Mouse (Mus musculus) hindlimb bud, embryonic 11.5 days (tissue): ENCODE results near the gene Msi2.

Experiments used
- DNase-seq: peaks from one replicate; pipeline ENCODE4 v3.0.0-alpha.2; 2012; ENCODE audit warnings: low read depth, low spot score; ENCODE audit errors: extremely low spot score

Msi2 gene

DNA sequence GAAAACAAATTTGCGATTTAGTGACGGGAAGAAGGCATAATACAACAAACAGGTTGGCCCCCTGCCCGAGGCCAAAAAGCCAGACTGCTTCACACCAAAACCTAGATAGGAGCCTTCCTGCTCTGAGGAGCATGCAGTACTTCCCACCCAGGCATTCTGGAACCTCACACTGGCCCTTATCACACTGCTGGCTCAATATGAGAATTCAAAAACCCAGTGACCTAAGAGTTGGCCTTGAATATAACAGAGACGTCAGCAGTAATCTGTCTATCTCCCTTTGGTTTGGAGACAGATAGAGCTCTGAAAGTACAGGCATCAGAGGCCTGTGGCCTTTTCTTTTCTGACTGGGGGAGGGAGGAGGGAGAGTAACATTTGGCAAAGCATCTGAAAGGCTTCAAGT is 194.4 kb downstream of the Msi2 start:
- DNase-seq, result no peak

DNA sequence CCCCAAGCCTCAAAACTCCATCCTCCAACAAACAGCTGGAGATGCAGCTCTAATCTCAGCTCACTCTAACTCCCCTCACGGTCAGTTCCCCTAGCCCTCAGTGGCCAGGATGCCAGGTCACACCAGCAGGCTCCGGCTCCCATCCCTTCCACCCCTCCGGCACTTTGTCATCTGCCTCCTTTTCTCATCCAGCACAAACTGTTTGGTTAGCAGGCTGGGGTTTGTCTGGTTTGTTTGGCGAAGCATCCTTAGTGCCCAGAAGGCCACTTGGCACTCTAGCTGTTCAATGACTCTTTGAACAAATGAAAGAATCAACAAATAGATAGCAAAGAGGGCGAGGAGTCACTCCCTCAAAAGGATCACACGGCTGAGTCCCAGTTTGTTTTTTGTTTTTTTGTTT is 194.8 kb downstream of the Msi2 start:
- DNase-seq, result no peak

DNA sequence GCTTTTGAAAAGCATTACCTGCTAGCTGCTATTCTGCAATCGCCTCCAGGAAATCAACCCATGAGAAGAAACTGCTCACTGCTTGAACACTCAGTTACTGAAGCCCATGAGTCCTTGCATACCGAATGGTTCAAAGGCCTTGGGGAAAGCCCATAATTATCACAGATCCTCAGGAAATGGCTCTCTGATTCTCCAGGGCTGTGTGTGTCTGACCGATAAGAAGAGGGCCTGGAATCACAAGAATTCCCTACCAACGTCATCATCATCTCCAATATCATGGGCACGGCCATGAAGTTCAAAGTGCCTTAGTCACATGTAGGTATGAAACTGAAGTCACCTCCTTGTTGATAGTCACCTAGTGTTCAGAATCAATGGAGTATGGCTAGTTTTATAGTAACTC is 196.2 kb downstream of the Msi2 start:
- no peak for DNase-seq

DNA sequence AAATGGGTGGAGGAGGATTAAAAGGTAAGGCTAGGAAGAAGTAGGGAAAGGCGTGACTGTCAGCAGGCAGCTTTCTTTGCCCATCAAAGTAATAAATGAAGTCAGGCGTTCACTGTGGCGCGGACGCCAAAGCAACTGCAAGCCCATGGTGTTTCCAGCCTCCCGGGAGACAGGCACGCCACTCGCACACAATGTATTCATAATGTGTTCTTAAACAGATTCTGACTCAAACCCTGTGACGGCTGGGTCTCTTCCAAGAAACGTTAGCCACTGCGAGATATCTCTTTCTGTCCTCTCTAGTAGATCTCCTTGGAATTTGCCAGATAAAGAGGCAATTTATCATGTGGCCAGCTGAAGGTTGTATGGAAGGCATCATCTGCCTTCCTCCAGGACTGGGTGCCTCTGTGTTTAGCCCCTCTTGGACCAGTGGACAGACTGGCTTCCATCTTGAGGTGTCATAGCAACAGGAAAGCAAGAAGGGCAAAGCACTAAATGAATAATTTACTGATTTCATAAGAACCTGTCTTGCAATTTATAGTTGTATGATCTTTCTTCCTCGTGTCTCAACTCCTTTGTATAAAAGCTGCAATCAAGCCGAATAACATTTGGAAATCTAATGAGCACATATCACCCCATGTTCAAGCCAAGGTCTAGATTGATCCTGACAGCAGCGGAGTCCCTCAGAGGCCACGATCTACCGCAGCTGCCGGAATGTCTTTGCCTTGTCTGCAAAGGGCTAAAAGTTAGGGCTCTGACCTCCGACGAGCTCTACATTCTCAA is 197.2 kb downstream of the Msi2 start:
- no peak for DNase-seq

DNA sequence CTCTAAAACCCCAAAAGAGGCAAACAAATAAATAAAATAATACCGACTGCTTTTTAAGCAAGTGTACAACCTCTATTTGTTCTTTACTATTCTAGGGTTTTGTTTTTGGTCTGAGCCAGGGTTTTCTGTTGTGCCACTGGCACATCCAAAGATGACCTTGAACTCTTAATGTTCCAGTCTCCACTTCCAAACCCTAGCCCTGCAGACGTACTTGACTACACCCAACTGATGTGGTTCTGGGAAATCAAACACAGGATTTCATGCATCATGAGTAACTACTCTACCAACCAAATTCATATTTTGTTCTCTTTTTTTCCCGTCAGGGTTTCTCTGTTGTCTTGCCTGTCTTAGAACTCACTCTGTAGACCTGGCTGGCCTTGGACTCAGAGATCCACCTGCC is 200.0 kb downstream of the Msi2 start:
- no peak for DNase-seq

DNA sequence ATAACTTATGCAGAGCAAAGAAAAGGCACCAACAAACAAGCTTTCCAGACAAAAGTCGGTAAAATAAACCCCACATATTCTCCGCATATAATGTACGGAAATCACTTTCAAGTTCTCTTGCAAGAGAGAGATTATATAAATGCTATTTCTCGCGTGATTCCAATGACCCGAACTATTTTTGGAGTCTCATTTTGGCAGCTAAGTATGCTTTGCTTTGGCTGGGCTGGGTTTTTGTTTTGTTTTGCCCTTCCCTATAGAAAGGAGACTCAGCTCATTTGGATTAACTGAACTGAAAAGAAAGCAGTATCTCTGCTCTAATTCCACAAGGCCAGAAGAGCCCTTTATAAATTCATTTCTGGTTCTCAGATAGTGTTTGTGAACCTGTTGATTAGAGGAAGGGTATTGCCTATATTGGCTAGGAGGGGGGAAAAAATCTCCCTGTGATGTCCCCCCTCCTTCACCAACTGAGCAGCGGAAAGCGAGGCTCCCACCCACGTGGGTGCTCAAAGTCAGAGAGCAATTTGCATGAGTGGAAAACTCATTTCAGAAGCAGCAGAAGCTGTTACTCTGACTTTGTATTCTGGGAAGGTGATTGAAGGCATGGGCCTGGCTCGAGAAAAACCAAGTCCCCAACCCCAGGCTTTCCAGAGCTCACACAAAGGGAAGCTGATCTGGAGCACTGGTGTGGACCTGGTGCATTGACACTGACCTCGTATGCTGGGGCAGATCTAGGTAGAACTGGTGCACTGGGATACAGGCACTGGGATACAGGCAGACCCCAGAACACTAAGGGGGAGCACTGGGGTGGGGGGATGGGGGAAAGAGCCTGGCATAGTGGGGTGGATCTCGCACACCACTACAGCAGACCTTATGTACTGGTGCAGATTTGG is 201.5 kb downstream of the Msi2 start:
- no peak for DNase-seq

DNA sequence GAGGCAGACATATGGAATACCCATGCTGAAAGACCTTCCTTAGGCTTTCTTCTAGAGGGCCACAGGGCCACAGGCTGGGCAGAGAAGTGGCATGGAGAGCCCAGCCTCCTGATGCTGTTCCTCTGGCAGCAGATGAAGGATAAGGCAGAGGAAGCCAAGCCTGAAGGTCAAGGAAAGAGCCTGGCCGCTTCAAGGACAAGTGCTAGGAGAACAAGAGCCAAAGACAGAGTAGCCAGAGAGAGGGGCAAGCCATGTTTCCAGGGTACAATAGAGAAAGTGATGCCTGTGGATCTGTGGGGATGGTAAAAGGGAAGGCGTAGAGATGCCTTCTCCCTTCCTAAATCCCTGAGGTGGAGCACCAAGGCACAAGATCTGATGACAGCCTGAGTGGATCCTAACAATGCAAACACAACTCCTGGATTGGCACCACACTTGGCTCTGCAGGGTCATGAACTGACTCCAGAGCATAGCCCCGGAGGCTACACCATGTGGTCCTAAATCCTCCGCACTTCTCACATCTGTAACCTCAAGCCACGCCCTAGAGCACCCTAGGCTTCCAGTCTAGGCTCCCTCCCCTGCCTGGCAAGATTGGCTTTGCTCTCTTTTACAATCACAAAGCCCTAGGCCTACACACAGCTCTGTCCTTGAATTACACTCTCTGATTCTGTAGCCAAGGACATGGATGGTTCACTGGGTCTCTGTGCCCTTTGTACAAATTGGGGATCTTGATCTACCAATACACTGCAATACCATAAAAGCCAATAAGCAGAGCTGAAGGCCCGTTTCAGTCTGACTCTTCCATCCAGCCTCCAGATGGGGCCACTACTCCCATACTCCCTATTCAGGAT is 202.4 kb downstream of the Msi2 start:
- no peak for DNase-seq

DNA sequence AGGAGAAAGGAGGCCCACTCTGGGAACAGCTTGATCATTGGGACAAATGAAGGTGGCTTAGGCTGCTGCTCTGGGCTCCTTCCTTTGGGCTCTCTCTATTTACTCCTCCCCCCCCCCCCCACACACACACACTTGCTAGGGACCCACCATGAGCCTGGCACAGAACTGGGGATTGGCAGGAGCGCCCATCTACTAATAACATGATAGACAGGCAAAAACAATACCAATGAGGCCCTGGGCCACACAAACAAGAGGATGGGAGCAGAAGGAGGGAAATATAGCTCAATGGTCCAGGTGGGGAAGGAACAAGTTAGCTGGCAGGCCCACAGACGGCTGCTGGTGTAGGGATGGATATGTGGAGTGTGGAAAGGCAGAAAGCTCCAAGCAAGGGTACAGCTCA is 203.0 kb downstream of the Msi2 start:
- no peak for DNase-seq

DNA sequence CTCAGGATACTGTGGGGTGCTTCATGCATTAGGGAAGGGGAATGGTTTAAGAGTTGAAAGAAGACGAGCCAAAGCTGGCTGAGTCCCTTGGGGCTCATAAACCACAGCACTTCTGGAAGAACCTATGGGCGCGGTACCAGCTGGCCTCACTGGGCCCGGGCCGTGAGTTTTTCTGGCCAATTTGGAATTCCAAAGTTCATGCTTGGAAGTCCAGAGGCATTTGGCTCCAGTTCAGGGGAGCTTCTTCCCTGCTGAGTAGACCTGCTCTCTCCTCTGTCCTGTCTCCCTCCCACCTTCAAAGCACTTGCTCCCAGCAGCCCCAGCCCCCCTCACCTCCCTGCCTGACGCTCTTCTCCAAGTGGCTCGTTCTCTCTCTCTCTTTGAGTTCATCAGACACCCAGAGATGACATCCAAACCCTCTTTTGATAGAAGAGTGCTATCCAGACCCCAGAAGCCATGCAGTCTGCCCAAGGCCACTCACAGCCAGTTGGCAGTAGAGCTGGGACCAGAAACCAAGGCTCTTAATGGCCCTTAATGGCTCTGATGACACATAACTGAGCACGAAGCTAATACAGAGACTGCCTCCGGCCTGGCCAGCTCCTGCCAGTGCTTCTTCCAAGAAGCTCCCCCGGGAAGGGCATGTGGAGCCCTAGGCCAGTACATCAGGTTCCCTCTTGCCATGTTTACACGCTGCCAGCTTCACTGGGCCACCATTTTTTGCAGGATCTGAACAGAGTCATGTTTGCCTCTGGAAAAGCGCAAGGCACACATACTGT is 204.0 kb downstream of the Msi2 start:
- no peak for DNase-seq

DNA sequence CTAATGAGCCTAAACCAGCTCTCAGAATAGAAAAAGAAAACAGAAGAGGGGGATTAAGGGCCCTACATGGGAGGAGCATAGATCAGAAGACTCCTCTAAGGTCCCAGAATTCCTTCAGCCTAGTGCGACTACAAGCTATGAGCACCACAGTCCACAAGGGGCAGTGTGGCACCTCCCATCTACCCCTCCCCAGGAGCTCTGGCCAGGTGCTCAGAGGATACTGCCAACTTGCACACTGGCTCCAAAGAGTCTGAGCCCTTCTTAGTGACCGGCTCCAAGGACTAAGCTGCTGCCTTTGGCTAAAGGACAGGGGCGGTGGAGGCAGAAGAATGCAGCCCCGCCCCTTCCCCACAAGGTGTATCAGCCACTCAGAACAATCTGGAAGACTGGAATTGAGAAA is 205.7 kb downstream of the Msi2 start:
- no peak for DNase-seq

DNA sequence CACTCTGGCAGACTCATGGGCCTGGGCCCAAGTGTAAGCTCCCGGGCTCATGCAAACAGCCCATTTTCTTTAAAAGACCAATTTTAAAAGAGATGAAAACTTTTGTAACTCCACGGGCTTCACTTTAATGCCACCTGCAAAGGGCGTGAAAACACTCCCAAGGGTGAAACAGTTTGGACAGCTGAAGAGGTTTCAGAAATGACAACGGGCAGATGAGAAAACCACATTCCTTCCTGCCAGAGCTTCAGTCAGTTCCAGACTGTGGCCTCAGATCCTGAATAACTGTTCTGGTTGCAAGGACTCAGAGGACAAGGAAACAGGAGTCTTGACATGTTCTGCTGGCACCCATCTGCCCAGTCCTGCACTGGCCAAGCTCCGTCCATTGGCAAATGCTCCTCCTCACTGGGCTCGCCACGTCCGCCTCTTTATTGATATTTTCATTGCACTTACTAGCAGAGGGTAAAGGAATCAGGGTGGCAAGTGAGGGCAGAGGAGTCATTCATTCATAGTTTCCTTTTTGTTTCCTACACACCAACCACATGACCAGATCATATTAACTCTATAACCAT is 207.9 kb downstream of the Msi2 start:
- DNase-seq, result no peak

DNA sequence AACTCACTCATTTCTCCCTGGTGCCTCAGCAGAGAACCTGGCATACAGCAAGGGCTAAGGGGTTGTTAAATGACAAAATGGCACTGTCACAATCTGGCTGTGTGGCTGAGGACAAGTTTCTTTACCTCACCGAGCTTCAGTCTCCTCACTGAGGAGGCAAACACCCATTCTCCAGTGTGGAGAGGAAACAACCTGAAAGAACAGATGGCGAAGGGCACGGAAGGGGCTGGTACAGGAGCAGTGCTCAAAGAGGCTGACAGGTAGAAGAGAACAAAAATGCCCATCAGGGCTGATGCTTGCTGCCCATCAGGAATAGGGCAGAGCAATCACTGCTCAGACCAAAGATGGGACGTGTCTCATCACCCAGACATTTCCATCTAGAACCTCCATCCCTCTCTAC is 208.8 kb downstream of the Msi2 start:
- no peak for DNase-seq

DNA sequence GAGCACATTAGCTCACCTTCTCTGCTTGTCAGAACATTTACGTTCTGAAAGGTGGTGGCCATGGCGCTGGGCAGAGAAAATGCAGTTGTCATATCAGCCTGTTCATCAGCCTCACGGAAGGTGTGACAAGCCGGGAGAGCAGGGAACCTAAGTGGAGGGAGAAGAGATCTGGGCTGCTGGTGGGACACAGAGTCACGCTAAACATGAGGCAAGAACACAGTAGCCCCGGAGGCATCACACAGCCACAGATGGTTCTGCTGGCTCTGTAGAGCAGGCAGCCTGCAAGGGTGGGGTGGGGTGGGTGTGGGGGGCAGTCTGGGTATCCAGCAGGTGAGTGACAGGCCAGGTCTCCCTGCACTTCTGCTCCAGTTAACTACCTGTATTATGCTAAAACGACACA is 210.2 kb downstream of the Msi2 start:
- DNase-seq, result no peak

DNA sequence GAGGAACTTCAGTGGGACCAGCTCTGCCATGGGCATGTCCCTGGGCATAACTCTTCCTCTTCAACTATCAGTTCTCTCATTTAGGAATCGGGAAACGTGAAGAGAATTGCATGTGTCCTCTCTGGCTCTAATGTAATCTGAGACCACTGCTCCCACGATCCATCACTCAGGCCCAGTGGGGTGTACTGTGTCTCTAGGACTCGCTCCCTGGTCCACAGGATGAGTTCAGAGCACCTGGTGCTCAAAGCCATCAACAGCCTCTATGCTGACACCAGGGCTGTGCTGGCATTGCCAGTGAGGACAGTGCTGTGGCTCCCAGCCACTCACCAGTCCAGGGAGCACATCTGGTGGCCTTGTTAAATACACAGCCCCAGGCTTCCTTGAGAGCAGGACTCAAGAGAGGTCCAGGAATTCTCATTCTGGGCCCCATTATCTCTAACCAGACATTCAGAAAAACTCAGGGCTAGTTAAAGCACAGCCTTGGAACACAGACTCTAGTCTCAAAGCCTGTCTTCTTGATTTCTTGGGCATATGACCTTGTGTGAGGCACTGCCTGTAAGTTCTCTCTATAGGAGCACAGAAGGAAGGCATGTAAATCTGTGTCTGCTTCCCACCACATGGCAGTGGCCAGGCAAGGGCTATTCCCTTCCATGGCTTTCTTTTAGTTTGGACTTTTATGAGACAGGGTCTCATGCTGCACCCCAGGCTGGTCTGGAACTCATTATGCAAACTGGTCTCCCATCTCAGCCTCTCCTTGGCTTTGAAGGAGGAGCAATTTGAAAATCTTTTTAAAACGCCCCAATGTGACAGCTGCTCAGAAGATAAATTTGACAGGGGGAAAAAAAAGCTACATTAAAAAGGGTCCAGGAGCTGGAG is 211.5 kb downstream of the Msi2 start:
- peak; percentile 44 for DNase-seq

DNA sequence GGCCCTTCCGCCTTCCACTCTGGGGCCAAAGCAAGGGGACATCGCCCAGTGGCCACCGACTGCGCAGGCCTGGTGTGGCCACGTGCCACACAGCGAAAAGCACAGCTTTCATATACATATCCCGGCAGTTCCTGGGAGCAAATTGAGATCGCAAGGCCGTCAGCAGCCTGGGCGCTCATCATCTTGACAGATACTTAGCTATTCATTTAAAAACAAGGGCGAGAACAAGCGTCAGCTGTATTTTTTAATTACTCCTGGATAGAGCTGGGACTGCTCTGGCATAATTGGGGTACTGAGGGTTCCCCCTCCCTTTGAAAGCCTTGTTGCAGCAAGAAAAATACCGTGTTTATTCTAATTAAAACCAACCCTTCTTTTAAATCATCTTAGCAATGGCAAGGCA is 212.2 kb downstream of the Msi2 start:
- DNase-seq, result no peak

DNA sequence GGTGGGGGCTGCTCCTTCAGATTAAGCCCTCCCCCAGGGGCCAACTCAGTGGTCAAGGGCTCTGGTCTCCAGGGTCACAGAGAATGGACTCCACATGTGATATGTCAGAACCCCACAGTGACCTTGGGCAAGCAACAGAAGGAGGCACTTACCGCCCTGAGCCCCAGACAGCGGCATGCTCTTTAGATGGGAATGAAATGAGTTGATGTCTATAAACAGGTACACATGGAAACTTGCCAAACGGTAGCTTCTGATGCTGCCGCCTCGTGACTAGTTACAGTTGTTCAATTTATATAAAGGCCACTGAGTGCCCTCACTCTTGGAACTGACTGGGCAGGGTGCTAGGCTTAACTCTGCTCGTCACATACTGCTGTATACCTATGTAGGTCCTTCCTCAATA is 215.7 kb downstream of the Msi2 start:
- DNase-seq, result no peak

DNA sequence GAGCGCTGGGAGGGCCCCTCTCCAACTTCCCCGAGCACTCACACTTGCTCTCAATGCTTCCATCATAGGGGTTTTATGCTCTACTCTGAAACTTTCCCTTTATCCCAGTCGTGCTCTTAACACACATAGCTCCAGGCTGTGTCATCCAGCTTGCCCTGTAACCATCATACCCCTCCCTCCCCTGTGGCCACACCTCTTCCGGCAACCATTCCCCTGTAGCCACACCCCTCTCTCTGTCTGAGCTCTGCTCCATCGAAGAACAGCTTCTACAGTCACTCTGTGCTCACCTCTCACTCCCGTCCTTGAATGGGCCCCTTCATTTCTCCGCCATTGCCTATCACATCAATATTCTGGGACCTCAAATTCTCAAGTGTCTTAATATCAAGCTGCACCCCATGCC is 219.8 kb downstream of the Msi2 start:
- DNase-seq, result no peak

DNA sequence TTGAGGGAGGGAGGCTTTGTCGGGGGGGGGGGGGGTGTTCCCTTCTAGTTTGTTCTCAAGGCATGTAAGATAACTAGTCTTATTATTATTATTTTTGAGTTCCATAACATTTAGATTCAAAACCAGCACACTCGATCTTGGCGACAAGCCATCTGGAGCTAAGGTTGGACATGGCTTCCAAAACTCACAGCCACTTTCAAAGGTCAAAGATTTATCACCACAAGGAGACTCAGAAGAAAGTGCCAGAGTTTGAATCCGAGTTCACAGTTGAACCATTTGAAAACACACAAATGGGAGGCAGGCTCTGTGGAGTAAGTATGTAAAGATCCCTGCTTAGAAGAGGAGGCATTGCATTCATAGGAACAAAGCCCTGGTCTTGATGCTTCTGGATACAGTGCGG is 221.9 kb downstream of the Msi2 start:
- no peak for DNase-seq

DNA sequence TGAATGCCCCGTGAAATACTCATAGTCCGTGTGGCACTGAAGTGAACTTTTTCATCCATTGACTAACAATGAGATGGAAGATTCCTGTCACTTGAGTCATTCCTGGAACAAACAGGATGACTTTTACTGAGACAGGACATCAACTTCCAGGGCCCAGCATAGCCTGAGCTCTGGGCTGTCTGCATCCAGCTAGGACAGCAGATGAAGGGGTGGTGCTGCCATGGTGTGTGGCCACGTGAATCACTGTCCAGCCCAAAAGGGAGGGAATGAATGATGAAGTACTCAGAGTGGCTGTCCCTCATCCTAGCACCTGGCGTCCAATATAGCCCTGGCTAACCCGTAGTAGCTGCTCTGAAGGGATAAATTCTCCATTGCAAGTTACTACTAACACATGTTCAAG is 222.6 kb downstream of the Msi2 start:
- no peak for DNase-seq
